Mouse (Mus musculus) thymus, postnatal 25 days (tissue): ENCODE data around the gene Arrdc1.
"Not testable (repeated sequence)": the region's sequence is repeated elsewhere in the genome, so short reads cannot be mapped to it uniquely, and the experiment has no call there.

Experiments used
- DNase-seq: peaks from one replicate; pipeline ENCODE4 v3.0.0; 2022

Gene Arrdc1

DNA sequence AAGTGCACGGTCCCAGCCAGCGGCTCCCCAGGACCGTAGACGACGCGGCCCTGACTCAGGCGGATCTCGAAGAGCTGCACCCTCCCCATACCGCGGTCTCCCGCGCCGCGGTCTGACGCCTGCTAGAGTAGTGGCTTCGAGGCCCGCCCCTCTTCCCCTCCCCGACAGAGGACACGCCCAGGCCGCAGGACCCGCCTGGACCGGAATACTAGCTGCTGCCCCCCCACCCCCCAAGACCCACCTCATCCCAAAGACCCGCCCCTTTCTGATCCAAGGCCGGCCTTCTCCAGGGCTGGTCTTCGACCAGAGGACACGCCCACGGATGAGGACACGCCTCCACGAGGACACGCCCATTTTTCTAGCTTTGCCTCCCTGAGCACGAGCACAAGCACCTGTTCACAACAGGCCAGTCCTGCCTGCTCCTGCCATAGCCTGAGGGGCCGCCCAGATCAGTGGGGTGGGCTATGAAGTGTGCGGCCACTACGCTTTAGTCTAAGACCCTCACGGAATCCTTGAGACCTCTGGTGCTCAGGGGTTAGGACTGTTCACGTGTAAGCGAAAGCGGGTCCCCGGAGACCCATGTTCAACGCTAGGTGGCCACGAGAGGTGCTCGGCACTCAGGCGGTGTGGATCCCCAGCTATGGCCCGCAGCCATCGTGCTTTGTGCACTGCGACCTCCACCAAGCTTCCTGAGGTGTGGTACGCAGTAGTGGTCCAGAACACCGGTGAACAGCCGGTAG, at the start of gene Arrdc1:
TSS of gene Arrdc1 (minus strand) at position 196 of the 740 bp plus-strand sequence.
- DNase-seq: peak; percentile 95

- no peak for DNase-seq
Observed at GRCm38 (mm10) chr2:24976960-24977359, 41.9 kb upstream of the Arrdc1 start.

DNA sequence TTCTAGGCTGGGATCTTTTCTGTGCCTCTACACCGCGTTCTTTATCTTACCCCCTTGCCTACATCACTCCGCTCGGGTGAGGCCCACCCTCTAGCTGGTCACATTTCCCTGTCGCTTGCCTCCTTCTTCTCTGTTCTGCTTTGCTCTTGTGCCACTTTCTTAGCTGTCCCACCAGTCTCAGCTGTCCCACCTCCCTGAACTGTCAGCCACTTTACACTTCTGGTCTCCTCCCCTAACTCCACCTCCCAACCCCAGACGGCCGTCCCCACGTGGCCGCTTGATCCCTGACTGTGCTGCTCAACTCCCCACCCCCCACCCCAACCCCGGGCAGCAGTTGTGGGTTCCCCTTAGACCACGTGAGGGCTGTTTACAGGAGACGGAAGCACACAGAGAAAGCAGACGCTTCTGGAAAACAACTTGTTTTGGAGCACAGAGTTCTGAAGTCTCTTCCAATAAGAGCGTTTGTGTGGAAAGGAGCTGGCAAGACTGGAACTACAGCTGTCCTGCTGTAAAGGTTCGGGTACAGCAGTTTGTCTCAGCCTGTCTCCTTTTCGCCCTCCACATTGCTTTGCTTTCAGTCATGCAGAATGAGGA, 40.7 kb upstream of the Arrdc1 start, which contains the start of gene Pnpla7:
TSS of gene Pnpla7 (plus strand) at position 330 of the 594 bp plus-strand sequence.
- DNase-seq: peak; percentile 82

GRCm38 (mm10) chr2:24974906-24975703, 40.1 kb upstream of the Arrdc1 start, which contains the start of gene Mrpl41:
Gene Mrpl41 (minus strand): TSS chr2:24975098.
- DNase-seq: peak; percentile 95

DNA sequence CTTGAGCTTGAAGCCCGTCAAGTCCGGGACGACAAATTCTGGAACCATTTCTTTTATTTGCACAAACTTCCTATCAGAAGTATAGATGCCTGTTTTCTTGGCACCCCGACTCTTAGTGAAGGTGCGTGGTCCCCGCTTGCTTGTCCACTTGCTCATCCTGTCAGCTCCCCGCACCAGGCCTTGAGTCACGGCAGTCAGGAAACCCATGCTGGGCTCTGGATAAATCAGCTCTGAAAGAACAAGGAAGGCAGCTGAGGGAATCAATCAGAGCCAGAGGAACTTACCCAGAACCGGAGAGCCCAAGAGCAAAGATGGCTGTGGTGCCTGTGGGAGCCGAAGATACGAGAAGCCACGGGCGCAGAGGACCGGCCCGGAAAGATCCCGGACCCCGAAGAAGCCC, 39.4 kb upstream of the Arrdc1 start:
- DNase-seq: not testable (repeated sequence)

- no peak for DNase-seq
Observed at GRCm38 (mm10) chr2:24970386-24970785, 35.3 kb upstream of the Arrdc1 start.

DNA sequence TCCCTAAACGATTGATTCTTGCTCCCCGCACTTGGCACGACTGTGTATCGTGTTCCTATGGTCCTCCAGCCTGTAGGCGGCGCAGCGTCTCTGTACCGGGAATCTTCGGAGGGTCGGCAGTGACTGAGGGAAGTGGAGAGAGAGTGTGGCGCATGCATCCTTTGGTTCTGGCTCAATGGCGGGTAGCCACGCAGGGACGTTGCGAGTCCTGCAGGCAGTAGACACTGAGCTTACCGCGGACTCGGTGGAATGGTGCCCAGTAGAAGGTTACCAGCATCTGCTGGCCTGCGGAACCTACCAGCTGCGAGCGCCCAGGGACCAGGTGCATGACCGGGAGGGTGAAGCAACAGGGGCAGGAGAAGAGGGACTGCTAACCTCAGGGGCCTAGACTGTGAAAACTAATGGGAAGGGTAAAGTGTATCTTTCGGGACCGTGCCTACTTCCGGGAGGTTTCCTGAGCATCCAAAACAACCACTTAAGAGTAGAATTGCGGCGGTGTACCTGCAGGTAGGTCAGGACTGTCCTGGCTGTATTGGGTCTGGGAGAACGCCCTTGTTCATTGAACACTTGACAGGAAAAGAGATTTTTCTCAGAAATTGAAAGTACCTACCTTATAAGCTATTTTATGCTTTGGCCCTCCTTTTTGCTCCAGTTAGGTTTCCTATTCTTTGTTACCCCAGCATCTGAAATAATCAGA, 27.4 kb upstream of the Arrdc1 start, which contains the start of gene Dph7:
TSS of gene Dph7 (plus strand) at position 97 of the 697 bp plus-strand sequence.
- DNase-seq: peak; percentile 88

GRCm38 (mm10) chr2:24960910-24961309, 25.9 kb upstream of the Arrdc1 start:
- no peak for DNase-seq

GRCm38 (mm10) chr2:24952537-24953055, 17.5 kb upstream of the Arrdc1 start:
- no peak for DNase-seq

- DNase-seq: no peak
Observed at GRCm38 (mm10) chr2:24950189-24950535, 15.1 kb upstream of the Arrdc1 start.

- DNase-seq: peak; percentile 98
Observed at GRCm38 (mm10) chr2:24949421-24950188, 14.6 kb upstream of the Arrdc1 start, which contains the start of gene Zmynd19. Gene Zmynd19 (plus strand): TSS chr2:24949792.

- peak; percentile 29 for DNase-seq
Observed at GRCm38 (mm10) chr2:24944304-24944703, 9.3 kb upstream of the Arrdc1 start.

GRCm38 (mm10) chr2:24942092-24942491, 7.0 kb upstream of the Arrdc1 start:
- DNase-seq: no peak

DNA sequence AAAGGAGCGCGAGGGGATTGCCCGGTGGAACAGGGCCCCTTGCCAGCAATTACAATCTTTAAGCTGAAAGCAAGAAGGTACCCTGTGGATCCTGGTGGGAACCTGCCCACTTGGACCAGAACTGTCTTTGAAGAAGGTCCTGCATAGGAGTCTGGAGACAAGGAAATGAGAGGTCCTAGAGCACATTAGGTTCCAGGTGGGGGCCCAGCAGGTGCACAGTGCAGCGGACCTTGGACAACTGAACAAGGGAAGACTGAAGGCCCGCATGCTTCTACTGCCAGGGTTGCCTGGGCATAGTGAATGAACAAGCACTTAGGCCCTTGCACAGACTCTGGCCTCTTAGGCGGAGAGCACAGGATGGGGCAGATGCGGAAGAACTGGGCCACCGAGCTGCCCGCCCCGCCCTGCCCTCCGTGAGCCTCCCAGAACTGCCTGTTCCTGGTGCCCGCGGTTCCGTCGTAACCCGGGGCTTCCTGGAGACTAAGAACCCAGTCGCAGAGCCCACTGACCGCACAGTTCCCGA, 550 bp downstream of the Arrdc1 start:
- no peak for DNase-seq

GRCm38 (mm10) chr2:24929593-24929992, 5.5 kb downstream of the Arrdc1 start:
- DNase-seq: no peak

- DNase-seq: no peak
Observed at GRCm38 (mm10) chr2:24929119-24929518, 5.9 kb downstream of the Arrdc1 start.

DNA sequence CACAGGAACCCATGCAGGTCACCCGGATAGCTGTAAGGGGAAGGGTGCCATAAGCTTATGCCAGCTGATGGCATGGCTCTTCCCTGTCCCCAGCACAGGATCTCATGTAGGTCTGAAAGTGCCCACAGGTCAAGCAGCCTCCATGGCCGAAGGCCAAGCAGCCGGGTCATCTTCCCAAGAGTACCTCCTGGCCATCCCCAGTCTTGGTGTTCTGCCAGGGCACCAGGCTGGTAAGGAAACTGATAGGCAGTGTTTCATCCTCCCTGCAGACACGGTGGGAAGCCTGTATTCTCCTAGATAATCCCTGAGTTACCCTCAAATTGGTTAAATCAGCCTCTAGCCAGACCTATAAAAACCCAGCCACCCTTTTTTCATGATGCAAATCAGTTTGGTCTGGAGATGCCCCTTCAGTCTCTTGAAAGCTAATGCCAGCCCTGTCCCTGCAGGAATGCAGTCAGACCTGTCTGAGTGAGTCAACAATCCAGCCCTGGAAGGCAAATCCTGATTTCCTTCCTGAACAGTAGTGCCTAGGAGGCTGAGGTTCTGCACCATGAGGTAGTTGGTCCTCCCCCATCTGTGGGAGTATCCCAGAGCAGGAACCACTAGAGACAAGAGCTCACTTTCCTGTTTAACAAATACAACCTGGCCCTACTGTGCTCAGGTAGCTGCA, 7.1 kb downstream of the Arrdc1 start:
- DNase-seq: no peak

DNA sequence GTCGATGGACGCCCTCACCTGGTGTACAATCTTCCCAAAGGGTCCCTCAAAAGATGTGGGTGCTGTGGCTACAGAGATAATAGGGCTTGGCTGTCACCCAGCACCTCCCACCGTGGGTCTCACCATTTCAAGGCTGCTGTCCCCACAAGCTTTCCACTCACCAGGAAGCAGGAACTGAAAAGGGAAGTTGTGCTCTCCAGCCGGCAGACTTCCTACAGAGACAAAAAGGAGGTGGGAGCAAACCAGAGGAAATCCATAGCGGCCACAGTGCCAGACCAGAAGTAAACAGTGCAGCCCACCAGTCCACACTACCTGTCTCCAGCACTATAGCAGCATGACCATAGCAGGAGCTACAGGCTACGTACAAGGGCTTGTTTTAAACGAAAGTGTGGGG, 8.1 kb downstream of the Arrdc1 start:
- no peak for DNase-seq

DNA sequence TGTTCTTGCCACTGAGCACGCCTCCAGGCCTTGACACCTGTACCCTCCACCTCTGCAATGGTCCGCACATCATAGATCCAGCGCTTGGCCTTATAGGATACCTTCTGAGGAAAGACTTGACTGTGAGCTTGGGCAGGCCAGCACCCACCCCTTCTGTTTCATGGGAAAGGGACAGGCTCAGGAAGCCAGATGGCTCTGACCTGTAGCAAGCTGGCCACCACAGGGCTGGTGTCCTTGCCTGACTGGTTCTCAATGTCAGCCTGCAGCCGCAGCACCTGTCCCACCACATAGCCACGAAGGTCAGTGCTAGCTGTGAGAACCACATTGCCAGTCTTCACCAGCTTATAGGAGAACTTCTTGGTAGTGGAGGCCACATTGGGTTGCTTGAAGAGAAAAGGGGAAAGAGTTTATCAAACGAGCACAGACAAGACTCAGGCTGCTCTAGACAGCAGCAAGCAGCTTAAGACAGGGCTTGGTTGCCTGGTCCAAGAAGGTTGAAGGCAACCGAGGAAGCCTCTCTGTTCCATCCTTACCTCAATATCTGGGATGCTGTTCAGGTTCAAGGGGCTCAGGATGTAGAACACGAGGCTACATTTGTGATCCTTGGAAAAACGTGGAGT, 8.6 kb downstream of the Arrdc1 start:
- DNase-seq: no peak

DNA sequence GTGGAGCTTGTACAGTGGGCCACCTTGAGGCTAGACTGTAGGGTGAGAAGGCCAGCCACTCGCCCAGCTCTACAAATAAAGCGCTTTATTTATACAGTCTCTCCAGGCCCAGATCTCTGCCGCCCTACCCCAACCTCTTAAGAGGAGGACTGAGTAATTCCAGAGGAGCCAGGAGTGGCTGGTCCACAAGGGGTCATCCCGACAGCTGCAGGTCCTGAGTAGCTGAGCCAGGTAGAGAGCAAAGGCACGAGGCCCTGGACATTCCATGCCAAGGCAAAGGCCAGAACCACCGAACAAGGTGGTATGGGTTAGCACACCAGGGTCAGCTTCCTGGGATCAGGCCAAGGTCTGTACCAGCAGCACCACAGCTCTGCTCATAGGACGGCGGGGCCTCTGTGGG, 9.8 kb downstream of the Arrdc1 start:
- DNase-seq: no peak
